Mouse (Mus musculus) lung, postnatal 36 days (tissue): ENCODE results near the gene Oxct1.

Experiments used
- DNase-seq: peaks from one replicate; pipeline ENCODE4 v3.0.0; 2022; ENCODE audit warnings: mixed read lengths

The Oxct1 gene

GRCm38 (mm10) chr15:4138524-4138923 is 112.3 kb downstream of the Oxct1 start:
- no peak for DNase-seq

GRCm38 (mm10) chr15:4139516-4139915 is 113.3 kb downstream of the Oxct1 start:
- no peak for DNase-seq

- DNase-seq: no peak
Observed at GRCm38 (mm10) chr15:4145352-4145751, 119.2 kb downstream of the Oxct1 start.

- DNase-seq: no peak
Observed at GRCm38 (mm10) chr15:4147700-4148099, 121.5 kb downstream of the Oxct1 start.

GRCm38 (mm10) chr15:4148649-4149389 is 122.6 kb downstream of the Oxct1 start:
- no peak for DNase-seq

- no peak for DNase-seq
Observed at GRCm38 (mm10) chr15:4154646-4155045, 128.5 kb downstream of the Oxct1 start.

GRCm38 (mm10) chr15:4167946-4168345 is 141.8 kb downstream of the Oxct1 start:
- DNase-seq: no peak

- no peak for DNase-seq
Observed at GRCm38 (mm10) chr15:4171600-4171999, 145.4 kb downstream of the Oxct1 start.

GRCm38 (mm10) chr15:4197913-4198312 is 171.7 kb downstream of the Oxct1 start:
- DNase-seq: no peak
